In genomic region chr1:182678151-182678550, GRCm38 (mm10) we compare ENCODE assay signal across 24 mouse cellular contexts.
A peak's percentile ranks its signal among the peaks of the same experiment; 100 is the strongest.
DNase-seq lines count a peak whose midpoint lies in the region; ATAC-seq and TF ChIP-seq lines count a peak whose summit lies in the region.
"Had no signal": no experiment of that assay in that cellular context is flagged by ENCODE, and none has a peak within 500 bp of the region (broad histone marks: within the 10 kb centered on the region; RNA-seq: fewer than 3 reads in every experiment).

No protein-coding gene starts in this region.

- H3K4me1 ChIP-seq in lung, embryonic 14.5 days (ENCODE audit: insufficient read depth): peaks cover 6% of the 10 kb centered on the region; the same call in 1 of the 2 replicates
- peaks cover 3% of the 10 kb centered on the region; the same call in 1 of the 2 replicates for H3K4me1 ChIP-seq in lung, postnatal 0 days (ENCODE audit: insufficient read depth, low read depth, low read length)
- peaks cover 16% of the 10 kb centered on the region for H3K4me1 ChIP-seq in lung, embryonic 16.5 days (replicated peaks; ENCODE audit: control insufficient read depth, insufficient read depth, low read length)
- H3K4me1 ChIP-seq in MEL (ENCODE audit: control insufficient read depth in 1 of 2, insufficient read depth in 2 of 2, low read length in 2 of 2): no peaks in the 10 kb centered on the region
- no peaks in the 10 kb centered on the region for H3K4me1 ChIP-seq in forebrain, postnatal 0 days (ENCODE audit: insufficient read depth)

- TF ChIP-seq EP300 in lung, postnatal 0 days (IDR thresholded peaks at IDR 0.05): no peak
- no peak for TF ChIP-seq EP300 in MEL (IDR thresholded peaks at IDR 0.05; ENCODE audit: low read depth in 1 of 2, low read length in 2 of 2)

- H3K4me3 ChIP-seq in lung, embryonic 14.5 days (ENCODE audit: low read depth, low read length): no peak overlapping the region
- no peak overlapping the region for H3K4me3 ChIP-seq in lung, postnatal 0 days (ENCODE audit: low read depth, low read length)
- H3K4me3 ChIP-seq in lung, embryonic 16.5 days (ENCODE audit: low read length): no peak overlapping the region
- no peak overlapping the region for H3K4me3 ChIP-seq in MEL (ENCODE audit: control insufficient read depth in 1 of 2, insufficient read depth in 1 of 2, low read depth in 2 of 2, low read length in 2 of 2)
- H3K4me3 ChIP-seq in forebrain, postnatal 0 days (ENCODE audit: low read depth, low read length): no peak overlapping the region
- H3K4me3 ChIP-seq: embryonic facial prominence, embryonic 13.5 days; embryonic facial prominence, embryonic 15.5 days; erythroblast, embryonic 14.5 days; forebrain, embryonic 10.5 days; forebrain, embryonic 12.5 days had no signal

- no peak for TF ChIP-seq RAD21 in MEL (IDR thresholded peaks at IDR 0.05; ENCODE audit: low read depth, low read length)

- no peak overlapping the region for H3K4me2 ChIP-seq in lung, embryonic 14.5 days
- H3K4me2 ChIP-seq in lung, postnatal 0 days (replicated peaks; ENCODE audit: low read depth, low read length): no peak overlapping the region
- no peak overlapping the region for H3K4me2 ChIP-seq in lung, embryonic 16.5 days (ENCODE audit: low read depth, low read length)
- no peak overlapping the region for H3K4me2 ChIP-seq in forebrain, postnatal 0 days (ENCODE audit: low read depth)
- H3K4me2 ChIP-seq: embryonic facial prominence, embryonic 13.5 days; embryonic facial prominence, embryonic 15.5 days; forebrain, embryonic 12.5 days had no signal

- no peaks in the 10 kb centered on the region for H3K9me3 ChIP-seq in lung, embryonic 14.5 days (ENCODE audit: low read depth, low read length)
- H3K9me3 ChIP-seq in lung, postnatal 0 days (ENCODE audit: low read length): no peaks in the 10 kb centered on the region
- peaks cover 5% of the 10 kb centered on the region; the same call in 1 of the 2 replicates for H3K9me3 ChIP-seq in lung, embryonic 16.5 days (ENCODE audit: control insufficient read depth, low read length)
- no peaks in the 10 kb centered on the region for H3K9me3 ChIP-seq in MEL (replicated peaks; ENCODE audit: insufficient read depth, low read length)
- no peaks in the 10 kb centered on the region for H3K9me3 ChIP-seq in forebrain, postnatal 0 days (ENCODE audit: low read length)
- H3K9me3 ChIP-seq: embryonic facial prominence, embryonic 13.5 days; embryonic facial prominence, embryonic 15.5 days; forebrain, embryonic 10.5 days; forebrain, embryonic 12.5 days had no signal

- H3K27me3 ChIP-seq in lung, embryonic 14.5 days (ENCODE audit: insufficient read depth, low read length): no peaks in the 10 kb centered on the region
- no peaks in the 10 kb centered on the region for H3K27me3 ChIP-seq in lung, postnatal 0 days (replicated peaks; ENCODE audit: insufficient read depth, low read length)
- no peaks in the 10 kb centered on the region for H3K27me3 ChIP-seq in lung, embryonic 16.5 days (ENCODE audit: control insufficient read depth, insufficient read depth, low read depth, low read length)
- H3K27me3 ChIP-seq in MEL (ENCODE audit: control insufficient read depth in 1 of 2, insufficient read depth in 2 of 2, low read length in 2 of 2): no peaks in the 10 kb centered on the region; a peak in 1 of 4 replicates
- no peaks in the 10 kb centered on the region for H3K27me3 ChIP-seq in forebrain, postnatal 0 days (ENCODE audit: insufficient read depth, low read length)
- H3K27me3 ChIP-seq: embryonic facial prominence, embryonic 13.5 days; embryonic facial prominence, embryonic 15.5 days had no signal

- peak overlapping the region; percentile 83; the same call in 1 of the 2 replicates for H3K27ac ChIP-seq in lung, embryonic 14.5 days (ENCODE audit: low read depth)
- H3K27ac ChIP-seq in lung, postnatal 0 days (ENCODE audit: low read length): no peak overlapping the region
- H3K27ac ChIP-seq in lung, embryonic 16.5 days (ENCODE audit: low read length): peak overlapping the region; percentile 91
- H3K27ac ChIP-seq in MEL (ENCODE audit: control insufficient read depth, low read depth, low read length): no peak overlapping the region
- no peak overlapping the region for H3K27ac ChIP-seq in forebrain, postnatal 0 days (ENCODE audit: low read depth, low read length)
- H3K27ac ChIP-seq: embryonic facial prominence, embryonic 15.5 days; forebrain, embryonic 12.5 days had no signal

- TF ChIP-seq CTCF in lung, embryonic 14.5 days (IDR thresholded peaks at IDR 0.05; ENCODE audit: low read depth): no peak
- no peak for TF ChIP-seq CTCF in lung, postnatal 0 days (IDR thresholded peaks at IDR 0.05)
- no peak for TF ChIP-seq CTCF in MEL (IDR thresholded peaks at IDR 0.05 in 2 of 3, conservative IDR thresholded peaks at IDR 0.05 in 1 of 3; ENCODE audit: control insufficient read depth in 1 of 3, insufficient read depth in 1 of 3, low read depth in 2 of 3, low read length in 3 of 3, poor library complexity in 1 of 3, severe bottlenecking in 1 of 3)
- TF ChIP-seq CTCF in forebrain, postnatal 0 days (IDR thresholded peaks at IDR 0.05; ENCODE audit: low read depth): no peak

- no peak for ATAC-seq in lung, embryonic 14.5 days (ENCODE audit: insufficient read depth)
- no peak for ATAC-seq in lung, postnatal 0 days
- no peak for ATAC-seq in lung, embryonic 16.5 days (ENCODE audit: low read depth)
- no peak for ATAC-seq in forebrain, postnatal 0 days
- ATAC-seq: forebrain, embryonic 14.5 days; forebrain, embryonic 16.5 days had no signal

- no peak for TF ChIP-seq POLR2A in MEL (IDR thresholded peaks at IDR 0.05; ENCODE audit: control insufficient read depth in 1 of 2, insufficient read depth in 1 of 2, low read depth in 1 of 2, low read length in 2 of 2, poor library complexity in 1 of 2)

- DNase-seq in lung, embryonic 14.5 days: no peak
- DNase-seq in lung, postnatal 0 days (ENCODE audit: low spot score): no peak
- no peak for DNase-seq in lung, postnatal 14 days
- peak; percentile 4 for DNase-seq in MEL (ENCODE audit: low read depth, low spot score)
- no peak for DNase-seq in forebrain, postnatal 0 days
- DNase-seq: adrenal gland, adult 2 months; adrenal gland, postnatal 10 days; adrenal gland, postnatal 25 days; cerebellum, adult 11 months; cerebellum, adult 18-20 months; cerebellum, adult 8-10 months; cerebellum, adult 9-11 months; cerebellum, postnatal 14 days; cerebellum, postnatal 36 days; embryo, embryonic 11 days had no signal

- WGBS in lung, embryonic 14.5 days: 94% methylated on average over 17 of the region's 17 CpGs
- WGBS in lung, postnatal 0 days: 94% methylated on average over 17 of the region's 17 CpGs
- 93% methylated on average over 17 of the region's 17 CpGs for WGBS in lung, embryonic 16.5 days
- WGBS in forebrain, postnatal 0 days: 94% methylated on average over 17 of the region's 17 CpGs

- H3K36me3 ChIP-seq in lung, embryonic 14.5 days (ENCODE audit: insufficient read depth): no peaks in the 10 kb centered on the region
- no peaks in the 10 kb centered on the region for H3K36me3 ChIP-seq in lung, postnatal 0 days (ENCODE audit: insufficient read depth, low read length)
- no peaks in the 10 kb centered on the region for H3K36me3 ChIP-seq in lung, embryonic 16.5 days (ENCODE audit: control insufficient read depth, insufficient read depth, low read length)
- no peaks in the 10 kb centered on the region for H3K36me3 ChIP-seq in MEL (ENCODE audit: control insufficient read depth in 1 of 2, insufficient read depth in 2 of 2, low read length in 2 of 2)
- no peaks in the 10 kb centered on the region for H3K36me3 ChIP-seq in forebrain, postnatal 0 days (ENCODE audit: insufficient read depth)
- H3K36me3 ChIP-seq: embryonic facial prominence, embryonic 13.5 days; embryonic facial prominence, embryonic 15.5 days; forebrain, embryonic 10.5 days; forebrain, embryonic 12.5 days; G1E had no signal

- H3K79me2 ChIP-seq in MEL (ENCODE audit: control insufficient read depth, insufficient read depth, low read length, poor library complexity): no peaks in the 10 kb centered on the region

- H3K9ac ChIP-seq in lung, embryonic 14.5 days: no peak overlapping the region
- H3K9ac ChIP-seq in lung, postnatal 0 days (replicated peaks; ENCODE audit: low read depth): no peak overlapping the region
- H3K9ac ChIP-seq in lung, embryonic 16.5 days (ENCODE audit: low read length): no peak overlapping the region
- H3K9ac ChIP-seq in MEL (ENCODE audit: control insufficient read depth, low read depth, low read length, poor library complexity, severe bottlenecking): no peak overlapping the region
- no peak overlapping the region for H3K9ac ChIP-seq in forebrain, postnatal 0 days
- H3K9ac ChIP-seq: embryonic facial prominence, embryonic 13.5 days; embryonic facial prominence, embryonic 15.5 days; forebrain, embryonic 12.5 days had no signal

TF ChIP-seq in MEL, 35 proteins besides CTCF, POLR2A, EP300 and RAD21:
- TF ChIP-seq CHD1 (IDR thresholded peaks at IDR 0.05; ENCODE audit: low read depth, low read length) (no peak), TBP (IDR thresholded peaks at IDR 0.05; ENCODE audit: low read depth, low read length) (no peak), MAX (IDR thresholded peaks at IDR 0.05; ENCODE audit: low read length) (no peak), GATA1 (IDR thresholded peaks at IDR 0.05; ENCODE audit: low read depth, low read length) (no peak), UBTF (IDR thresholded peaks at IDR 0.05; ENCODE audit: borderline replicate concordance, insufficient read depth, low read depth, low read length) (no peak), ZMIZ1 (IDR thresholded peaks at IDR 0.05; ENCODE audit: low read depth, low read length) (no peak), NRF1 (IDR thresholded peaks at IDR 0.05; ENCODE audit: insufficient read depth, low read depth, low read length, poor library complexity, severe bottlenecking) (no peak), ELF1 (IDR thresholded peaks at IDR 0.05; ENCODE audit: low read depth, low read length) (no peak), GABPA (IDR thresholded peaks at IDR 0.05; ENCODE audit: low read depth, low read length) (no peak), BHLHE40 (IDR thresholded peaks at IDR 0.05; ENCODE audit: borderline replicate concordance, low read depth, low read length) (no peak), CHD2 (IDR thresholded peaks at IDR 0.05; ENCODE audit: low read length) (no peak), ETS1 (IDR thresholded peaks at IDR 0.05; ENCODE audit: low read depth, low read length) (no peak)

Comparison
In these comparisons a context has a peak if more than half of its experiments do, and no peak if none do; other contexts are left out.
1. H3K27ac ChIP-seq: peak in lung, embryonic 14.5 days (single experiment) and lung, embryonic 16.5 days (single experiment); none in lung, postnatal 0 days (single experiment), MEL (single experiment) and forebrain, postnatal 0 days (single experiment).